Mouse (Mus musculus) left cerebral cortex, adult 18-20 months (tissue): ENCODE results near the gene Ehbp1l1. TPM values are rescaled to one million over a fixed set of nuclear protein-coding genes. Genes with fewer than 3 reads are reported as not detected.

Experiments
- DNase-seq, 2 experiments: peaks; one replicate each; pipeline ENCODE4 v3.0.0; 2021 to 2022; ENCODE audit warnings: low spot score in 2 of 2, mixed read lengths in 1 of 2
- microRNA-seq, 2 experiments: library from miRNA; unstranded; fragments of <30 nt; microRNA quantifications; one replicate each; pipeline ENCODE4 v1.2.0; 2021
- total RNA-seq, 2 experiments: library from RNA; stranded (reverse); gene quantifications; 2 replicates each; pipeline ENCODE4 v1.2.3; 2021

Ehbp1l1 gene
- total RNA-seq, 2 experiments from 2014 or later: 23.7 to 24.7 TPM

DNA sequence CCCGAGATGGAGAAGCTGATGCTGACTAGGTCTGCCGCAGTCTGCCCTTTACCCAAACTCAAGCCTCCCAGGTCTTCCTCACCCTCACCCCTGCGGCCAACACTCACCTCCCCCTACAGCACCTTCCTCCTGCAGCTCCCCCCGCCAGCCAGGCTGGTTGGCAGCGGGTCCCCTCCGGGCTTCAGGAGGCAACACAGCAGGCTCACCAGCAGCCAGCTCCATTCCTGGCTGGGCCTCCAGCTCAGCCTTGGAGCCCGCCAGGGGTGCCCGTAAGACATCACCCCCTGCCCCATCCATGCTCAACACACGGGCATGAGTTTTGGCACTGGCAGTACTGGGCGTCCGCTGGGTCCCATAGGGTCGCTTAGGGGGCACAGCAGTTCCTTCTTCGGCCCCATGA, 41.1 kb downstream of the Ehbp1l1 start:
- no peak for DNase-seq

DNA sequence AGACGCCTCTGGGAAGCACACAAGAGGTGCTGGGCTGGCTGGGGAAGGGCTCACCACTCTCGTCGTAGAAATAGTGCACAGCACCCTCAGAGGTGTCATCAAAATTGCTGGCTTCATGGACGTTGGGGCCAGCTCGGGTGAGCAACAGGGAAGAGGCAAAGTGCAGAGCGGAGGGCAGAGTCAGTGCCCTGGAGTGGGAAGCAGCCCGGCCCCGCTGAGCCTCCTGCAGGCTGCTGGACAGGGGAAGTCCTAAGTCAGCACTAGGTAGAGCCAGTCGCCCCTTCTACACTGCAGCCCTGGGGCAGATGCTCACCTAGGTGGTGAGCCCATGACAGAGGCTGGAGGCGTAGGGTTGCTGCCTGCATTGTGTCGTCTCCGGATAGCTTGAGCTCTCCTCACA, 41.9 kb downstream of the Ehbp1l1 start:
- DNase-seq: no peak

DNA sequence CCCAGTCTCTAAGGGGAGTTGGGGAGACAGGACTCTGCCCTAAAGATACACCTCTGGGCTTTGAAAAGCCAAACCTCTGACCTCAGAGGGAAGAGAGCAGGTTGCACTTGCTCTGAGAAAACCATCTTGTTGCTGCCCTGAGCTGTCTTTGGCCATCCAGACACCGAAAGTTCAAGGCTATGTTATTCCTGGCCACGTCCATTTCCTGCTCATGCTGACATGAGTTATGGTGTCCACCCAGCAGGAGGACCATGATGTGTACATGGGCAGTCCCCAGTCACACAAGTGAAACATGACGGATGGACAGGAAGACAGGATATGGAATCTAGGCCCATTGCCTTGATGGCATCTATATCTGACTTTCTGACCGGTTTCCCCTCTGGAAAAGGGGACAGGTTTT, 45.7 kb downstream of the Ehbp1l1 start:
- no peak for DNase-seq

GRCm38 (mm10) chr19:5668372-5668771, 57.7 kb downstream of the Ehbp1l1 start:
- DNase-seq: no peak

GRCm38 (mm10) chr19:5666386-5666785, 59.7 kb downstream of the Ehbp1l1 start:
- DNase-seq: no peak

DNA sequence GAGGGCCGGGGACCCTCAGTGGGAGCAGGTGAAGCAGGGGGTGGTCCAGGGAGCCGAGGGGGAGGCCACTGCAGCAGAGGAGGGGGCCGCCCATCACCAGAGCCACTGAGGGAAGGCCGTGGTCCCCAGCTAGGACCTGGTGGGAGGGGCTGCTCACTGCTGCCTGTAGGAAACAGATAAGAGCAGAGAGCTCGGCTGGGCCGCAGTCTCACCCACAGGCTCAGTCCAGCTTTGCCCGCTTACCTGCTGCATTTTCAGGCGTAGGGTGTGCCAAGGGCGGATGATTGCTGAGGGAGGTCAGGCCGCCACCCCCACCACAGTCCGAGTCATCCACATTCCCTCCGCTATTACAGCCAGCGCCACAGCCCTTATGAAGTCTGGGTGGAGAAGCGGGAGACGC, 60.7 kb downstream of the Ehbp1l1 start:
- DNase-seq: no peak

GRCm38 (mm10) chr19:5664669-5665257, 61.4 kb downstream of the Ehbp1l1 start:
- no peak for DNase-seq

GRCm38 (mm10) chr19:5662981-5663913, 62.9 kb downstream of the Ehbp1l1 start, which contains the start of gene Sipa1:
Gene Sipa1 (minus strand): TSS chr19:5663707.
- peak; percentile 67 to 76 for DNase-seq

DNA sequence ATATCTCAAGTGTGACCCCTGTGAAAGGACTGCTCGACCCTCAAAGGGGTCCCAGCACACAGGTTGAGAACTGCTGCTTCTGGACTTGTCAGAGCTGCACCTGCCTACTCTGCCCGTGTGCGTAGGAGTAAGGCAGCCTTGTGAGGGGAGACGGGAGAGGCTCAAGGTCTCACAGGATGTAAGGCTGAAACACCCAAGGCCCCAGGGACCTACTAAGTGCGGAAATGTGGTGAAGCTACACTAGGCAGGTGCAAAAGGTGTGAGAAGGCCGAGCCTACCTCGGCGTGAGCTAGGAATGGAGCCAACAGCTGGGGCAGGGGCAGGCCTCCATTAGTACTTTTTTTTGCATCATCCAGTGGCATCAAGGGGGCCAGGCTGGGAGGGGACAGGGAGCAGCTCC, 63.8 kb downstream of the Ehbp1l1 start:
- DNase-seq: no peak

DNA sequence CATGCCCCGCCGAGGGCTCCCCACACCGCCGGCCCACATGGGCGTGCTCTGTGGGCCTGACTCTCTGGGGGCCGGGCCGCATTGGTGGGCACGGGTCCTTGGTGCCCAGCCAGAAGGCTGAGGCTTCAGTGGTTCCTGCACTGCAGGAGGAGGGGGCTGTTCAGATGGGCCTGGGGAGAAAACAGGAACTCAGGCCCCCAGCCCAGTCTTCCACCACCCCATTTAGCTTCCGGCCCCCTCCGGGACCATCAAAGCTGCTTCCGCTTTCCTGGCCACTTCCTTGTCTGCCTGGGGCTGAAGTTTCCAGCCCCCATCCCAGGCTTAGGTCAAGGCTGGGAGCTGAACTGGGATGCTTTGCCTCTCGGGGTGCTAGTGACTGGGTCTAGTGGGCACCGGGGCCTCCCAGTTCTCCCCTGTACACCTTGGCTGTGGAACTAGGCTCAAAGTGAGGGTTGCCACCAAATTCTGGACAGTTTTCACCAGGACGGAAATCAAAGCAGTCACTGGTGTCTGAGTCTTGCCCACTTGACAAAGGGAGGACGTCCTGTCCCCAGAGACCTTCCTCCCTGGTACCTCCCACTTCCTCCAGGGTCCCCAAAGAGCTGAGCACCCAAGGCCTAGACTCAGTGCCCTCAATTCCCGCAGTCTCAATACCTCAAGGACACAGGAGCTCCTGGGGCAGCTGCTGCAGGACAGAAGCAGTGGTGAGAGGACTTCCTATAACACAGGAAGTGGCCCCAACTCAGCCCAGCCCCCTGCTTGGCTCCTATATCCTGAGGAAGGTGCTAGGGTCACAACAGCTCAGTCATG, 65.0 kb downstream of the Ehbp1l1 start:
- DNase-seq: no peak

Small RNA genes within 50 kb of the gene (microRNA-seq; reads per million reads assigned to microRNA genes)
- 1.5 to 1.7 reads per million in 2 experiments for gene Mir6987

Other genes starting within 250 kb of the Ehbp1l1 start
- 10 to 100 TPM; 28.0 to 33.9 TPM for gene Mus81, start 237.9 kb downstream of the Ehbp1l1 start, total RNA-seq
- 1,000 to 10,000 TPM; 1,316 to 1,327 TPM for gene Cfl1, start 235.9 kb downstream of the Ehbp1l1 start, total RNA-seq
- 1 to 10 TPM; 5.3 to 6.7 TPM for gene 1700020D05Rik, start 222.5 kb downstream of the Ehbp1l1 start, total RNA-seq
- gene Snx32, start 215.8 kb downstream of the Ehbp1l1 start, total RNA-seq: 10 to 100 TPM; 88.3 TPM
- not detected for gene Ovol1, start 165.7 kb downstream of the Ehbp1l1 start, total RNA-seq
- 1 to 10 TPM; 5.7 to 6.1 TPM for gene Ap5b1, start 158.3 kb downstream of the Ehbp1l1 start, total RNA-seq
- 10 to 100 TPM; 83.1 to 83.4 TPM for gene Rnaseh2c, start 124.4 kb downstream of the Ehbp1l1 start, total RNA-seq
- gene Kat5, start 116.1 kb downstream of the Ehbp1l1 start, total RNA-seq: 10 to 100 TPM; 92.6 to 96.3 TPM
- 10 to 100 TPM; 18.8 to 22.0 TPM for gene Rela, start 88.8 kb downstream of the Ehbp1l1 start, total RNA-seq
- gene Sipa1, start 62.6 kb downstream of the Ehbp1l1 start, total RNA-seq: 10 to 100 TPM; 11.5 to 13.3 TPM
- gene Map3k11, start 37.6 kb downstream of the Ehbp1l1 start, total RNA-seq: 10 to 100 TPM; 18.8 to 22.4 TPM
- gene Pcnx3, start 37.4 kb downstream of the Ehbp1l1 start, total RNA-seq: 10 to 100 TPM; 61.1 to 74.0 TPM
- gene Kcnk7, start 21.9 kb downstream of the Ehbp1l1 start, total RNA-seq: not detected
- gene Fam89b, start 3.3 kb upstream of the Ehbp1l1 start, total RNA-seq: 10 to 100 TPM; 24.4 to 30.9 TPM
- gene Ltbp3, start 14.6 kb upstream of the Ehbp1l1 start, total RNA-seq: 10 to 100 TPM; 37.2 to 41.8 TPM
- 10 to 100 TPM; 90.8 to 93.4 TPM for gene Scyl1, start 45.1 kb upstream of the Ehbp1l1 start, total RNA-seq
- 10 to 100 TPM; 13.5 to 13.6 TPM for gene Frmd8, start 149.0 kb upstream of the Ehbp1l1 start, total RNA-seq
- 1 to 10 TPM; 2.3 to 3.2 TPM for gene Slc25a45, start 151.5 kb upstream of the Ehbp1l1 start, total RNA-seq
- 1 to 10 TPM; 4.1 to 4.2 TPM for gene Tigd3, start 167.8 kb upstream of the Ehbp1l1 start, total RNA-seq
- 100 to 1,000 TPM in 1 of 2 experiments, 10 to 100 TPM in 1; 90.1 to 102 TPM for gene Dpf2, start 186.7 kb upstream of the Ehbp1l1 start, total RNA-seq
- gene Cdc42ep2, start 198.5 kb upstream of the Ehbp1l1 start, total RNA-seq: 1 to 10 TPM; 4.7 to 5.4 TPM
- 1 to 10 TPM; 4.9 to 5.0 TPM for gene Pola2, start 237.9 kb upstream of the Ehbp1l1 start, total RNA-seq